Mouse (Mus musculus): Measurements from ENCODE around the gene Cacna2d1. TPM values are rescaled to one million over a fixed set of nuclear protein-coding genes. Genes with fewer than 3 reads are reported as not detected.

Cacna2d1 gene
- polyA plus RNA-seq, 1 experiment from 2014 or later = 20.8 TPM

DNA sequence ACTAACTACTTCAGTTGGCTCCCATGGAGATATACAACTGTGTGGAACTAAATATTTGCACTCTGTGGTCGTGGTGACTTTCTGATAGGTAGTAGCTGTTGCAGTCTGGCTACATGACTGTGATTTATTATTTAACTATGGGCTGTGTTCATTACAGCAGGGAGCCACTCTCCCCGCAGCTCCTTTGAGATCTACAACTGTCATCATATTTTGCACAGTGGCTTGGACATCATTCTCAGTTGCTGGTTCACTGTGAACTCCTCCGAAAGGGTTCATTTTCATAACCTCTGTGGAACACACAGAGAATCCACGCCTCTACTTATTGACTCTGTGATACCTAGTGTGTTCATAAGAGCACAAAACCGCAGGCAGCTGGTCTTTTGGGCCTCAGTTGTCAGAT, 128.3 kb downstream of the Cacna2d1 start:
- no peak overlapping the region for H3K9ac ChIP-seq (ENCODE audit: low read length)
- H3K4me2 ChIP-seq = no peak overlapping the region
- H3K4me3 ChIP-seq (ENCODE audit: low read depth, low read length) = no peak overlapping the region
- 68% methylated on average over 5 of the region's 5 CpGs for WGBS
- H3K27ac ChIP-seq (ENCODE audit: low read depth, low read length) = no peak overlapping the region
- H3K27me3 ChIP-seq (ENCODE audit: control insufficient read depth, insufficient read depth, low read length) = no peaks in the 10 kb centered on the region
- peaks cover 2% of the 10 kb centered on the region; the same call in 1 of the 2 replicates for H3K4me1 ChIP-seq (ENCODE audit: control insufficient read depth, insufficient read depth, low read length)
- ATAC-seq (ENCODE audit: low FRiP score) (peak; percentile 38; the same call in 1 of the 2 replicates), DNase-seq (ENCODE audit: low spot score, missing footprints) (no peak)
- H3K9me3 ChIP-seq (ENCODE audit: control insufficient read depth, low read length) = no peaks in the 10 kb centered on the region
- no peaks in the 10 kb centered on the region for H3K36me3 ChIP-seq (ENCODE audit: control insufficient read depth, insufficient read depth, low read length)

DNA sequence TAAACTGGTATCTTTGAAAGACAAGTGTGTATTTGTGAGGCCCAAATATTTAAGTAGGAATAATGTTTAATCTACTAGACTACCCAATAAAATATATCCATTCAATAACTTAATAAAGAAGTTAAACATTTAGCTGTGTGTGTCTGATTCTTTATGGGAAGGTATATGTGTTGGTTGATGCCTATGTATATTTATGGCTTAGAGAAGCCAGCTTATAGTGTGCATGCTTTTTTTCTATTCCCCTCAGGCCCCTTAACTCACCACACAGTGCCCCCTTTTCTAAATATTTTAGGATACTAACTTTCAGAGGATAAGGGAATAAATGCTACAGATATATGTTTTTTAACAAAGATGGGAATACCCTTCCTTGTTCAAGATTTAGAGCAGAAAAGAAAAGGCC, 128.8 kb downstream of the Cacna2d1 start:
- Histone ChIP-seq H3K9ac (ENCODE audit: low read length) (no peak overlapping the region), H3K9me3 (ENCODE audit: control insufficient read depth, low read length) (no peaks in the 10 kb centered on the region), H3K27me3 (ENCODE audit: control insufficient read depth, insufficient read depth, low read length) (no peaks in the 10 kb centered on the region), H3K27ac (ENCODE audit: low read depth, low read length) (no peak overlapping the region), H3K4me1 (ENCODE audit: control insufficient read depth, insufficient read depth, low read length) (peaks cover 2% of the 10 kb centered on the region; the same call in 1 of the 2 replicates), H3K4me2 (no peak overlapping the region), H3K4me3 (ENCODE audit: low read depth, low read length) (no peak overlapping the region), H3K36me3 (ENCODE audit: control insufficient read depth, insufficient read depth, low read length) (no peaks in the 10 kb centered on the region)
- no peak for DNase-seq (ENCODE audit: low spot score, missing footprints)
- ATAC-seq (ENCODE audit: low FRiP score) = no peak

DNA sequence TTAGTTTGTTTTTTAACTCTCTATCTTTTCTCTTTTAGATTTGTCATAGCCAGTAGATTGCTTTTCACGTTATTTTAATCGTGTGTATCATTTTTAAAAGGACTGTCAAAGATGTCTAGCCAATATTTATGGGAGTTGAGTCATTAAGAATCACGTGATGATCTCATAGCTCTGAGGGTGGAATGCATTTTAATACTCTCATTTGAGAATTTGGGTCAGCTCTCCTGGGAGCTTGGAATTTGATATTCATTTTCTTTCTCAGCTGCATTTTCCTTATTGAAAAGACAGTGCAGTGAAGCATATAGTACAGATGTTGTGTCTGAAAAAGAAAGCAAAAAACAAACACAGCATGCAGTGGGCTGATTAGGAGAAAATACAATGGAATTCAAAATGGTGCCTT, 129.5 kb downstream of the Cacna2d1 start:
- no peak overlapping the region for H3K4me3 ChIP-seq (ENCODE audit: low read depth, low read length)
- H3K36me3 ChIP-seq (ENCODE audit: control insufficient read depth, insufficient read depth, low read length) = no peaks in the 10 kb centered on the region
- H3K9me3 ChIP-seq (ENCODE audit: control insufficient read depth, low read length) = no peaks in the 10 kb centered on the region
- H3K27me3 ChIP-seq (ENCODE audit: control insufficient read depth, insufficient read depth, low read length) = no peaks in the 10 kb centered on the region
- no peak overlapping the region for H3K4me2 ChIP-seq
- ATAC-seq (ENCODE audit: low FRiP score) (no peak), DNase-seq (ENCODE audit: low spot score, missing footprints) (no peak)
- H3K9ac ChIP-seq (ENCODE audit: low read length) = no peak overlapping the region
- no peak overlapping the region for H3K27ac ChIP-seq (ENCODE audit: low read depth, low read length)
- peaks cover 2% of the 10 kb centered on the region; the same call in 1 of the 2 replicates for H3K4me1 ChIP-seq (ENCODE audit: control insufficient read depth, insufficient read depth, low read length)
- WGBS = 85% methylated on average over 3 of the region's 3 CpGs

DNA sequence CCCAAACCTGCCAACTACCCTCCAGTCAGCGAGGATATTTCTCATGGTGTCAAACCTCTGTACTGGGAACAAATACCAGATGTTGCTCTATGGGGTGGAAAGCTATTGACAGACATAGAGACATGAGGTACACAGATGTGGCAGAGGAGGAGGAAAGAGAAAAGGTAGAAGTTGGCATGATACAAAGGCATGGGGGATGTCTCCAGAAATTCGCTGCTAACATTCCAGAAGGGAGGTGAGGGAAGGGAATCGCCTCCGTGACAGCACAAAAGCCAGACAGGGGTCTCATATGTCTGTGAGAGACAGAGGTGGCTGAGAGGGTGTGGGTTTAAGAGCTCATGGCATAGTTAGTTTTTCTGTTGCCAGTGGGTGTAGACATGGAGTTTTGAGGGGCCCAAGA, 131.3 kb downstream of the Cacna2d1 start:
- no peak overlapping the region for H3K9ac ChIP-seq (ENCODE audit: low read length)
- H3K4me2 ChIP-seq = no peak overlapping the region
- H3K27me3 ChIP-seq (ENCODE audit: control insufficient read depth, insufficient read depth, low read length) = no peaks in the 10 kb centered on the region
- DNase-seq (ENCODE audit: low spot score, missing footprints) = peak; percentile 85
- H3K27ac ChIP-seq (ENCODE audit: low read depth, low read length) = no peak overlapping the region
- H3K9me3 ChIP-seq (ENCODE audit: control insufficient read depth, low read length) = no peaks in the 10 kb centered on the region
- H3K36me3 ChIP-seq (ENCODE audit: control insufficient read depth, insufficient read depth, low read length) = no peaks in the 10 kb centered on the region
- peaks cover 2% of the 10 kb centered on the region; the same call in 1 of the 2 replicates for H3K4me1 ChIP-seq (ENCODE audit: control insufficient read depth, insufficient read depth, low read length)
- WGBS = 81% methylated on average over 4 of the region's 4 CpGs
- ATAC-seq (ENCODE audit: low FRiP score) = no peak
- H3K4me3 ChIP-seq (ENCODE audit: low read depth, low read length) = no peak overlapping the region

DNA sequence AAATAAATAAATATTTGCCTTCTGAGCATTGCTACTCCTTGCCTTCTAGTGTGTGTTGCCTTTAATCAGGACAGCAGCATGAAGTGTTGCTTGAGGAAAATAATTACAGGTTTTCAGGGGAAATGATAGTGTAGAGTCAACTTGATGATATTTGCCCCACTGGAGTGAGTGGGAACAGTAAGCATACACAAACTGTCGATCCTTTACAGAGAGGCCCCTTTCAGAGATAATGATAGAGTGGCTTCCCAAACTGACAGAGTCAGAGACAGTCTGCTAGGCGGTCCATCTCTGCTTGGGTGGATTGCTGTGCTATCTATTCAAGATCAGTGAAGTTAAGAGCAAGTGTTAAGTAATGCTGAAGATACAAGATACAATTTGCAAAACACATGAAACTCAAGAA, 147.8 kb downstream of the Cacna2d1 start:
- no peak for ATAC-seq (ENCODE audit: low FRiP score)
- 79% methylated on average over 2 of the region's 2 CpGs for WGBS
- no peaks in the 10 kb centered on the region for H3K27me3 ChIP-seq (ENCODE audit: control insufficient read depth, insufficient read depth, low read length)

DNA sequence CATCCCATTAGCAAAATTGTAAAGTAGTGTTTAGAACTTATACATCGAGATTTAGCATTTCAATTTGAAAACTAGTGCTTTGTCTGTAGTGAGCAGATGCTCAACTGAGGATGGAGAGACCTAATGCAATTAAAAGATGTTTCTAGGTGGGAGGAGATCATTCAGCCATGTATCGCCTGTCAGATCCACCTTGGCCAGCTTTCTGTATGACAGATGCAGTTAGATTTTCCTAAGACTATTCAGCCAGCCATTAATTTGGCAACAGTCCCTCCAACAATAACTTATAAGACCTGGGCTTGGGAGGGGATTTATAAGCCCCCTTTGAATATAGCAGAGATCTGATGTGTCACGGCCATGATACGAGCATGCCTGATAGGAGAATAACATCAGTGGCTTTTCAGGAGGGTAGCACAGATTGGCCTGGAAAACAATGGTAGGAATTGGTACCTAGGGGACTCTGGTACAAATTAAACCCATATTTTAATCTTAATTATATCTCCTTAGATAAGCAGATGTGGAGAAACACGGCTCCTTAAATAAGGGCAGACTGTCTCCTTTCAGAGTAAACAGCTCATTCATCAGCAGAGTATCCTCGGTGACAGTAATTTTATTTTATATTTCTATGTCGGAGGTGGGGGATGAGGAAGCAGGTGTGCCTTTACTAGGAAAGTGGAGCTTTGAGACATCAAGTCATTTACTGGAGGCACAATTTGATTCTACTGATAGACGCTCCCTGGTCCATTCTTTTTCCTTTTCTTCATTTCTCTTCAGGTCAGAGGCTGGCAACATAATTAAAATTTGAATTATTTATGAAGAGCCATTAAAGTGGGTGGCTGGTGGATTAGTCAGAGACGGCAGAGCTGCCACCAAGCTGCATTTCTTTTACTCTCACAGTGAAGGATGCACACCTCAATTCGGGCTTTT, 152.8 kb downstream of the Cacna2d1 start:
- Histone ChIP-seq H3K9ac (ENCODE audit: low read length) (0 out of 2 replicates have a peak overlapping the region, but pooled peaks have one; percentile 12), H3K4me3 (ENCODE audit: low read depth, low read length) (no peak overlapping the region), H3K27me3 (ENCODE audit: control insufficient read depth, insufficient read depth, low read length) (no peaks in the 10 kb centered on the region), H3K27ac (ENCODE audit: low read depth, low read length) (peak overlapping the region; percentile 65), H3K4me2 (no peak overlapping the region), H3K9me3 (ENCODE audit: control insufficient read depth, low read length) (no peaks in the 10 kb centered on the region), H3K36me3 (ENCODE audit: control insufficient read depth, insufficient read depth, low read length) (no peaks in the 10 kb centered on the region), H3K4me1 (ENCODE audit: control insufficient read depth, insufficient read depth, low read length) (no peaks in the 10 kb centered on the region)
- 69% methylated on average over 10 of the region's 10 CpGs for WGBS
- DNase-seq (ENCODE audit: low spot score, missing footprints) = no peak
- peak; percentile 76 for ATAC-seq (ENCODE audit: low FRiP score)

More for the DNA sequence above, 147.8 kb downstream of the Cacna2d1 start:
- H3K36me3 ChIP-seq (ENCODE audit: control insufficient read depth, insufficient read depth, low read length) = no peaks in the 10 kb centered on the region
- H3K9ac ChIP-seq (ENCODE audit: low read length) = no peak overlapping the region
- H3K9me3 ChIP-seq (ENCODE audit: control insufficient read depth, low read length) = no peaks in the 10 kb centered on the region
- H3K27ac ChIP-seq (ENCODE audit: low read depth, low read length) = no peak overlapping the region
- H3K4me2 ChIP-seq = no peak overlapping the region
- no peak overlapping the region for H3K4me3 ChIP-seq (ENCODE audit: low read depth, low read length)
- H3K4me1 ChIP-seq (ENCODE audit: control insufficient read depth, insufficient read depth, low read length) = no peaks in the 10 kb centered on the region
- DNase-seq (ENCODE audit: low spot score, missing footprints) = no peak

DNA sequence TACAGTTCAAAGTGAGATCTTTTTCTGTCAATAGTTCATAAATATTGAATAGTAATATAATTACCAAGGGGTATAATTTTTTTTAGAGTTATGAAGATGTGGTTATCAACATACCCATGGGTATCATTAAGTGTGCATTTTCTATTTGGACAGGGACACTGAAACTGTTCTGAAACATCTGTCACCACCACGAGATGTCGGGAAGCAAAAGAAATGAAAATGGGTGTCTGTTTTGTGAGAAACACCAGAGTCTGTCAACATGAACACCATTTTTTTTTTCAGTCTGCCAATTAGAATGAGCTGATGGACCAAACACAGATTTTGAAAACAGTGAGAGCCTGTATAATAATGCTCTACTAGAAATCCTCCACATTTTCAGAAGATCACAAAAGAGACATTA, 153.5 kb downstream of the Cacna2d1 start:
- Histone ChIP-seq H3K4me1 (ENCODE audit: control insufficient read depth, insufficient read depth, low read length) (no peaks in the 10 kb centered on the region), H3K9me3 (ENCODE audit: control insufficient read depth, low read length) (no peaks in the 10 kb centered on the region), H3K27ac (ENCODE audit: low read depth, low read length) (peak overlapping the region; percentile 40; the same call in 1 of the 2 replicates), H3K27me3 (ENCODE audit: control insufficient read depth, insufficient read depth, low read length) (no peaks in the 10 kb centered on the region), H3K4me2 (no peak overlapping the region), H3K4me3 (ENCODE audit: low read depth, low read length) (no peak overlapping the region), H3K9ac (ENCODE audit: low read length) (no peak overlapping the region), H3K36me3 (ENCODE audit: control insufficient read depth, insufficient read depth, low read length) (no peaks in the 10 kb centered on the region)
- ATAC-seq (ENCODE audit: low FRiP score) (peak; percentile 65), DNase-seq (ENCODE audit: low spot score, missing footprints) (no peak)
- 79% methylated on average over 2 of the region's 2 CpGs for WGBS

DNA sequence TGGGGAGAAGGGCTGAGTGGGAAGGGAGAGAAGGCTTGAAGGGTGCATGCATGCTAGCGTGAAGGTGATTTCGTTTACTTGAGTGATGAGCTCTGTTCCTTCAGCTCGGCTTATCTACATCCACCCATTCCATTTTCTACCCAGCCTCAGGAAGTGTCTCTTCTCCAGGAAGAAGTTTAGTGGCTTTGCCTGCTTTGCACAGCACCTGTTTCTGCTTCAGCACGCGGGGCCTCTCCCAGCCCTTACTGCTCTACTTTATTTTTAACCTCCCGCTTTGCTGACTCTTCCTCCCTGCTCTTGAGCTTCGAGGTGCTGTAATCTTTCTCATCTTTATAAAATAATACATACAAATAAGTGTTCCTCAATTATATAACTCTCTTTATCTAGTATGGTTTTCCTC, 158.0 kb downstream of the Cacna2d1 start:
- DNase-seq (ENCODE audit: low spot score, missing footprints) = no peak
- ATAC-seq (ENCODE audit: low FRiP score) = no peak
- Histone ChIP-seq H3K4me2 (no peak overlapping the region), H3K9me3 (ENCODE audit: control insufficient read depth, low read length) (no peaks in the 10 kb centered on the region), H3K27ac (ENCODE audit: low read depth, low read length) (no peak overlapping the region), H3K36me3 (ENCODE audit: control insufficient read depth, insufficient read depth, low read length) (no peaks in the 10 kb centered on the region), H3K9ac (ENCODE audit: low read length) (no peak overlapping the region), H3K4me3 (ENCODE audit: low read depth, low read length) (no peak overlapping the region), H3K4me1 (ENCODE audit: control insufficient read depth, insufficient read depth, low read length) (no peaks in the 10 kb centered on the region), H3K27me3 (ENCODE audit: control insufficient read depth, insufficient read depth, low read length) (no peaks in the 10 kb centered on the region)
- WGBS = 85% methylated on average over 7 of the region's 7 CpGs

DNA sequence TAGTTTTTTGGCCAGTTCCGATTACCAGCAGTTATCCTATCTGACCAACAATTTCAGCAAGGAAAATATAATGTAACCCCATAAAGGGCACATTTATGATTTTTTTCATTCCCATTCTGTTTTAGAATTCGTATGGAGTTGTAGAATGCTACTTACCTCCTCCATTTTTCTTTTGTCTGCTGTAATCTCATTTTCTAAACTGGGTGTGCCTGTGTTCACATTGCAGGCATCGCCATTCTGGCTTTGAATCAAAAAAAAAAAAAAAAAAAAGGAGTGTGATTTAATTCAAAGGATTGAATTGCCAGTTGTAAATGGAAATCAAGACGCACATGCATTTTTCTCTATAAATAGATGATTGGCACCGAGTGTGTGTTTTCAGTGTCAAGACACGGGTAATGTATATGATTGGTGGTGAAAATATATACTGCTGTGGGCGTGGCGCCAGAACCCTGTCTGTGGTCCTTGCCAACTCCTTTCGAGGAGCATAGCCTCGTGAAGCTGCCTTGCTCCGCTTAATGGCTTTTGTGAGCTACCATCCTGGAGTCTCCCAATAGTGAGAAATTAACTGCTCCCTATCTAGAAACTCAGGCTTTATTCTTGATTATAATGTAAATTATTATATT, 158.7 kb downstream of the Cacna2d1 start:
- Histone ChIP-seq H3K4me2 (no peak overlapping the region), H3K27ac (ENCODE audit: low read depth, low read length) (no peak overlapping the region), H3K9me3 (ENCODE audit: control insufficient read depth, low read length) (no peaks in the 10 kb centered on the region), H3K4me3 (ENCODE audit: low read depth, low read length) (no peak overlapping the region), H3K36me3 (ENCODE audit: control insufficient read depth, insufficient read depth, low read length) (no peaks in the 10 kb centered on the region), H3K27me3 (ENCODE audit: control insufficient read depth, insufficient read depth, low read length) (no peaks in the 10 kb centered on the region), H3K9ac (ENCODE audit: low read length) (no peak overlapping the region), H3K4me1 (ENCODE audit: control insufficient read depth, insufficient read depth, low read length) (no peaks in the 10 kb centered on the region)
- 90% methylated on average over 11 of the region's 11 CpGs for WGBS
- DNase-seq (ENCODE audit: low spot score, missing footprints) (no peak), ATAC-seq (ENCODE audit: low FRiP score) (no peak)

Measured in midbrain, embryonic 11.5 days (tissue).